ENCODE assay signal across 8 mouse cellular contexts in genomic region chr11:106535660-106536252, GRCm38 (mm10). TPM values are rescaled to one million over a fixed set of nuclear protein-coding genes. Genes with fewer than 3 reads are reported as not detected.
DNase-seq lines count a peak whose midpoint lies in the region; ATAC-seq and TF ChIP-seq lines count a peak whose summit lies in the region.

No protein-coding gene starts in this region.

- H3K27ac ChIP-seq in heart, embryonic 14.5 days (replicated peaks in 1 of 2; ENCODE audit: control insufficient read depth in 1 of 2, insufficient read depth in 1 of 2, low read depth in 2 of 2, low read length in 2 of 2) = peak overlapping the region; percentile 72 to 78
- peak overlapping the region; percentile 39 for H3K27ac ChIP-seq in liver, adult 2 months (replicated peaks; ENCODE audit: insufficient read depth, low read depth, low read length)
- H3K27ac ChIP-seq in hindbrain, postnatal 0 days = peak overlapping the region; percentile 58; the same call in 1 of the 2 replicates
- H3K27ac ChIP-seq in midbrain, embryonic 15.5 days = peak overlapping the region; percentile 73

- 78% methylated on average over 9 of the region's 9 CpGs for WGBS in heart, embryonic 14.5 days
- WGBS in liver, adult 2 months = 65% methylated on average over 9 of the region's 9 CpGs
- WGBS in hindbrain, postnatal 0 days = 86% methylated on average over 9 of the region's 9 CpGs
- 82% methylated on average over 9 of the region's 9 CpGs for WGBS in midbrain, embryonic 15.5 days

- 0 out of 2 replicates have a peak, but pooled peaks cover 2% of the 10 kb centered on the region for H3K79me2 ChIP-seq in liver, adult 2 months (ENCODE audit: control insufficient read depth, insufficient read depth, low read length)

- DNase-seq in heart, adult 9 months (ENCODE audit: low spot score in 2 of 2) = no peak
- peak; percentile 48 for DNase-seq in liver, adult 2 months (ENCODE audit: extremely low read depth, low read depth, low spot score)
- no peak for DNase-seq in liver
- DNase-seq in hindbrain, postnatal 0 days (ENCODE audit: low spot score) = no peak
- no peak for DNase-seq in frontal cortex, postnatal 14 days (ENCODE audit: low spot score in 2 of 2)
- no peak for DNase-seq in urinary bladder, postnatal 4 days (ENCODE audit: low spot score in 2 of 2)

- H3K36me3 ChIP-seq in heart, embryonic 14.5 days (ENCODE audit: control insufficient read depth, insufficient read depth, low read length) = peaks cover 21% of the 10 kb centered on the region
- H3K36me3 ChIP-seq in liver, adult 2 months (ENCODE audit: control insufficient read depth, insufficient read depth, low read length) = peaks cover 12% of the 10 kb centered on the region
- H3K36me3 ChIP-seq in hindbrain, postnatal 0 days (ENCODE audit: insufficient read depth, low read length) = 0 out of 2 replicates have a peak, but pooled peaks cover 4% of the 10 kb centered on the region
- no peaks in the 10 kb centered on the region for H3K36me3 ChIP-seq in midbrain, embryonic 15.5 days (replicated peaks)

- peaks cover 5 to 6% of the 10 kb centered on the region in 2 experiments for H3K4me1 ChIP-seq in heart, embryonic 14.5 days (ENCODE audit: control insufficient read depth in 2 of 2, insufficient read depth in 2 of 2, low read length in 2 of 2)
- peaks cover 8% of the 10 kb centered on the region for H3K4me1 ChIP-seq in liver, adult 2 months (ENCODE audit: control insufficient read depth, insufficient read depth, low read length)
- no peaks in the 10 kb centered on the region for H3K4me1 ChIP-seq in hindbrain, postnatal 0 days (ENCODE audit: insufficient read depth, low read length)
- peaks cover 11% of the 10 kb centered on the region for H3K4me1 ChIP-seq in midbrain, embryonic 15.5 days

- ATAC-seq in heart, embryonic 14.5 days (ENCODE audit: insufficient number of reproducible peaks, insufficient read depth, low FRiP score, low read depth) = no peak
- ATAC-seq in hindbrain, postnatal 0 days = peak; percentile 32; the same call in 1 of the 2 replicates
- peak; percentile 33; the same call in 1 of the 2 replicates for ATAC-seq in midbrain, embryonic 15.5 days (replicated peaks)

- TF ChIP-seq CTCF in liver, adult 2 months (IDR thresholded peaks at IDR 0.05; ENCODE audit: low read depth, low read length) = no peak
- no peak for TF ChIP-seq CTCF in hindbrain, postnatal 0 days (IDR thresholded peaks at IDR 0.05; ENCODE audit: low read depth)

- H3K9ac ChIP-seq in heart, embryonic 14.5 days (ENCODE audit: low read length) = no peak overlapping the region
- no peak overlapping the region for H3K9ac ChIP-seq in liver, adult 2 months (ENCODE audit: low read depth, low read length)
- 0 out of 2 replicates have a peak overlapping the region, but pooled peaks have one; percentile 17 for H3K9ac ChIP-seq in hindbrain, postnatal 0 days (replicated peaks; ENCODE audit: low read length)
- H3K9ac ChIP-seq in midbrain, embryonic 15.5 days = no peak overlapping the region

- no peaks in the 10 kb centered on the region for H3K9me3 ChIP-seq in heart, embryonic 14.5 days (ENCODE audit: control insufficient read depth, low read length)
- H3K9me3 ChIP-seq in hindbrain, postnatal 0 days (ENCODE audit: low read length) = no peaks in the 10 kb centered on the region
- no peaks in the 10 kb centered on the region for H3K9me3 ChIP-seq in midbrain, embryonic 15.5 days

- no peak overlapping the region for H3K4me3 ChIP-seq in heart, embryonic 14.5 days (ENCODE audit: control insufficient read depth in 1 of 2, insufficient read depth in 1 of 2, low read depth in 1 of 2, low read length in 2 of 2)
- no peak overlapping the region for H3K4me3 ChIP-seq in liver, adult 2 months (ENCODE audit: insufficient read depth, low read depth, low read length)
- H3K4me3 ChIP-seq in hindbrain, postnatal 0 days (ENCODE audit: low read length) = no peak overlapping the region
- H3K4me3 ChIP-seq in midbrain, embryonic 15.5 days = no peak overlapping the region

- no peak overlapping the region for H3K4me2 ChIP-seq in heart, embryonic 14.5 days (ENCODE audit: low read length)
- H3K4me2 ChIP-seq in hindbrain, postnatal 0 days (ENCODE audit: low read depth, low read length) = no peak overlapping the region
- no peak overlapping the region for H3K4me2 ChIP-seq in midbrain, embryonic 15.5 days

- H3K27me3 ChIP-seq in heart, embryonic 14.5 days (ENCODE audit: control insufficient read depth, insufficient read depth, low read length) = no peaks in the 10 kb centered on the region
- H3K27me3 ChIP-seq in liver, adult 2 months (ENCODE audit: control insufficient read depth, insufficient read depth, low read length) = no peaks in the 10 kb centered on the region
- no peaks in the 10 kb centered on the region for H3K27me3 ChIP-seq in hindbrain, postnatal 0 days (ENCODE audit: insufficient read depth, low read length)
- H3K27me3 ChIP-seq in midbrain, embryonic 15.5 days (replicated peaks) = no peaks in the 10 kb centered on the region

- no peak for TF ChIP-seq POLR2A in liver, adult 2 months (IDR thresholded peaks at IDR 0.05; ENCODE audit: extremely low read depth, insufficient read depth, low read length)

RNA-seq across cellular contexts. Expression of gene Ern1, which starts 48.1 kb away (rescaled TPM):
- 4.8 and 6.8 TPM in 2 replicates for polyA plus RNA-seq in heart, embryonic 14.5 days (2014; fragmentation: Nextera tagmentation; extraction: Ambion mirVana)
- 18.2 and 24.1 TPM in 2 replicates for total RNA-seq in liver, adult 2 months (2014; rRNA removed)
- polyA plus RNA-seq in liver, adult 2 months (2012; rRNA removed) = 36.3 and 52.8 TPM in 2 replicates
- 8.0 and 11.6 TPM in 2 replicates for total RNA-seq in hindbrain, postnatal 0 days (2014; rRNA removed)
- polyA plus RNA-seq in hindbrain, postnatal 0 days (2015; fragmentation: Nextera tagmentation; extraction: Ambion mirVana) = 3.0 and 3.4 TPM in 2 replicates
- polyA plus RNA-seq in midbrain, embryonic 15.5 days (2015; fragmentation: Nextera tagmentation; extraction: Ambion mirVana) = 6.0 and 7.6 TPM in 2 replicates
